Mouse (Mus musculus) hindbrain, embryonic 10.5 days (tissue): ENCODE results near the gene Il27. TPM values are rescaled to one million over a fixed set of nuclear protein-coding genes. Genes with fewer than 3 reads are reported as not detected.
"Not testable (repeated sequence)": the region's sequence is repeated elsewhere in the genome, so short reads cannot be mapped to it uniquely, and the experiment has no call there.

ENCODE experiments used
- DNase-seq: peaks from one replicate; pipeline ENCODE4 v3.0.0-alpha.2; 2017; ENCODE audit warnings: low spot score
- H3K27ac ChIP-seq: fragments of 300-500 bp; sonication (generic); 2 replicates; pipeline ENCODE4 v1.5.1; 2016; ENCODE audit warnings: mild to moderate bottlenecking, moderate library complexity
- H3K27me3 ChIP-seq: fragments of 300-500 bp; sonication (generic); 2 replicates; pipeline ENCODE4 v1.6.1; 2016; ENCODE audit warnings: mild to moderate bottlenecking; ENCODE audit not compliant: poor library complexity, insufficient read depth, severe bottlenecking
- H3K36me3 ChIP-seq: fragments of 300-500 bp; sonication (generic); 2 replicates; pipeline ENCODE4 v1.6.1; 2016; ENCODE audit warnings: mild to moderate bottlenecking, moderate library complexity
- H3K4me1 ChIP-seq: fragments of 300-500 bp; sonication (generic); replicated peaks from 2 replicates; pipeline ENCODE4 v1.6.1; 2016; ENCODE audit warnings: mild to moderate bottlenecking
- H3K4me3 ChIP-seq: fragments of 300-500 bp; sonication (generic); 2 replicates; pipeline ENCODE4 v1.5.1; 2016; ENCODE audit warnings: mild to moderate bottlenecking, moderate library complexity
- H3K9me3 ChIP-seq: fragments of 300-500 bp; sonication (generic); 2 replicates; pipeline ENCODE4 v1.6.1; 2016; ENCODE audit warnings: mild to moderate bottlenecking, moderate library complexity
- WGBS: fragments of 180-500 bp; shearing (Covaris S2); methylation state at CpG from one replicate; pipeline ENCODE4 v1.1.7; 2016; 5-methylcytosine and 5-hydroxymethylcytosine counted together
- polyA plus RNA-seq: library from polyadenylated mRNA; unstranded; fragments of >200 nt; fragmentation: Nextera tagmentation; extraction: Ambion mirVana; gene quantifications from 2 replicates; pipeline ENCODE4 v1.2.1, GENCODE M21; 2016

The Il27 gene
- polyA plus RNA-seq, result not detected in 2 replicates

DNA sequence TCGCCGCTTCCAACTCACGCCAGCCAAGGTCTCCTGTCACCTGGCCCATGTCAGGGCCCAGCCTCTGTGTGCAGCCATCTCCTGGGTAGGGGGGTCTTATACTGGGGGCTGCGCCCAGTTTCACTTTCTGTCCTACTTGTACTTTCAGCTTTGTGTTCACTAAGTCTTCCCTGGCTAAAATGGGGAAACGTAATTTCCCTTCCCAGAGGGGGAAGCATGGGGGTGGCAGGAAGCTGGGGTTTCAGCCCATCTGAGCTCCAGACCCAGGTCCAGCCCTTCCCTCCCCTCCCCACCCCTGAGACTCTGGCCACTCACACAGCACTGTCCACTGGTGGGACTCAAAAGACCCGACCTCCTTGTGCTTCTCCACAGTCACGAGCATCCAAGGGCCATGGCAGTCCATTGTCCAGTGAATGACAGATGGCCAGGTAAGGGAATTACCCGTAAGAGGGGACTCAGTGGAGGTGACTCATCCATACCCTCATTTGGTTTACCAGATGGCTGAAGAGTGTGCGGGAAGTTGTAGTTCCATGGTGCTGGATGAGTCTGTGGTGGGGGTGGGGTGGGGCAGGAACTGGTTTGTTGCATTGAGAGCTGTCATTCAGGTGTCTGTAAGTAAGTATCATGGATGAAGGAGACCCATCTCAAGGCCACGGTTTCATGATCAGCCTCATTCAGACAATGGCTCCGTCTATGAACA, at the start of gene Il27:
Gene Il27, minus strand, starts transcription at position 80 of the 700 bp plus-strand sequence.
- no peak for DNase-seq
- Histone ChIP-seq H3K4me1 (no peaks in the 10 kb centered on the region), H3K27ac (no peak within 1 kb of the TSS)

DNA sequence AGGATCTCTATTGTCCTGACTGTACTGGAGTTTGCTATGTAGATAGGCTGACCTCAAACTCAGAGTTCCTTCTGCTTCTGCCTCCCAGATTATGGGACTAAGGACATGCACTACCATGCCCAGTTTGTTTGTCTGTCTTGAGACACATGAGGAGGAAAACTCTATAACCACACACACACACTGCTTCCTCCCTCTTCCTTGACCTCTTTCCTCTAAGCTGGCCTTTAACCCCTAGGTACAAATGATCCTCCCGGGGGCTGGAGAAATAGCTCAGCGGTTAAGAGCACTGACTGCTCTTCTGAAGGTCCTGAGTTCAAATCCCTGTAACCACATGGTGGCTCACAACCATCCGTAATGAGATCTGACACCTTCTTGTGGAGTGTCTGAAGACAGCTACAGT, 49.6 kb upstream of the Il27 start:
- Histone ChIP-seq H3K36me3 (no peaks in the 10 kb centered on the region), H3K27me3 (no peaks in the 10 kb centered on the region), H3K27ac (no peak overlapping the region), H3K4me3 (no peak overlapping the region), H3K9me3 (no peaks in the 10 kb centered on the region), H3K4me1 (peaks cover 2% of the 10 kb centered on the region; the same call in 1 of the 2 replicates)
- WGBS, result 72% methylated on average over 3 of the region's 3 CpGs
- DNase-seq, result no peak

More for the DNA sequence above, at the start of gene Il27:
- no peaks in the 10 kb centered on the region for H3K36me3 ChIP-seq
- H3K9me3 ChIP-seq, result no peaks in the 10 kb centered on the region
- WGBS, result 79% methylated on average over 11 of the region's 11 CpGs
- peaks cover 3% of the 10 kb centered on the region; the same call in 1 of the 2 replicates for H3K27me3 ChIP-seq
- H3K4me3 ChIP-seq, result no peak within 1 kb of the TSS

DNA sequence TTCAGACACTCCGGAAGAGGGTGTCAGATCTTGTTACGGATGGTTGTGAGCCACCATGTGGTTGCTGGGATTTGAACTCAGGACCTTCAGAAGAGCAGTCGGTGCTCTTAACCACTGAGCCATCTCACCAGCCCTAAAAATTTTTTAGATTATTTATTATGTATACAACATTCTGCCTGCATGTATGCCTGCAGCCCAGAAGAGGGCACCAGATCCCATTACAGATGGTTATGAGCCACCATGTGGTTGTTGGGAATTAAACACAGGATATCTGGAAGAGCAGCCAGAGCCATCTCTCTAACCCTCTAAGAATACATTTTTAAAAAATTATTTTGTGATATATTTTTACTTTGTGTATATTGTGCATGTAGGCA, 48.5 kb upstream of the Il27 start:
- peak; percentile 14 for DNase-seq
- not testable (repeated sequence) for H3K36me3 ChIP-seq, H3K27me3 ChIP-seq, H3K9me3 ChIP-seq, H3K4me1 ChIP-seq, H3K4me3 ChIP-seq, H3K27ac ChIP-seq
- WGBS, result 80% methylated on average over 3 of the region's 3 CpGs

GRCm38 (mm10) chr7:126642545-126643243, 48.0 kb upstream of the Il27 start:
- Histone ChIP-seq H3K36me3 (no peaks in the 10 kb centered on the region), H3K9me3 (no peaks in the 10 kb centered on the region), H3K27me3 (no peaks in the 10 kb centered on the region), H3K4me1 (no peaks in the 10 kb centered on the region), H3K27ac (no peak overlapping the region), H3K4me3 (no peak overlapping the region)
- WGBS, result 77% methylated on average over 5 of the region's 5 CpGs
- no peak for DNase-seq

- Histone ChIP-seq H3K4me1 (no peaks in the 10 kb centered on the region), H3K9me3 (no peaks in the 10 kb centered on the region), H3K4me3 (no peak overlapping the region), H3K27ac (no peak overlapping the region), H3K36me3 (no peaks in the 10 kb centered on the region), H3K27me3 (no peaks in the 10 kb centered on the region)
- WGBS, result 18% methylated on average over 4 of the region's 4 CpGs
- DNase-seq, result peak; percentile 27
Observed at GRCm38 (mm10) chr7:126636733-126637520, 42.2 kb upstream of the Il27 start.

DNA sequence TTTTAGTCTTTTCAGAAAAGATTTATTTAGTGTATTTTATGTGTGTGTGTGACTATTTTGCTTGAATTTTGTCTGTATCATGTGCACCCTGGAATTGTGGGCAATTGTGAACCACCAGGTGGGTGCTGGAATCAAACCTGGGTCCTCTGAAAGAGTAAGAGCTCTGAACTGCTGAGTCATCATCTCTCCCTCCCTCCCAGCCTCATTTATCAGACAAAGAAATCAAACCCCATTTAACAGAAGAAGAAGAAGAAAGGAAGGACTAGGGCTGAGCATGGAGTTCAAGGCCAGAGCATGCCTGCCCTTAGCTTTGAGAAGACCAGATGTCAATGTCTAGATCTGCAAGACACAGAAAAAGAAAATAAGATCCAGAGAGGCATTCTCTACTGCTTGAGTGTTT, 40.6 kb upstream of the Il27 start:
- no peak overlapping the region for H3K27ac ChIP-seq
- no peak overlapping the region for H3K4me3 ChIP-seq
- H3K27me3 ChIP-seq, result no peaks in the 10 kb centered on the region
- no peak for DNase-seq
- H3K9me3 ChIP-seq, result no peaks in the 10 kb centered on the region
- 0 out of 2 replicates have a peak, but pooled peaks cover 3% of the 10 kb centered on the region for H3K4me1 ChIP-seq
- no peaks in the 10 kb centered on the region for H3K36me3 ChIP-seq

- 90% methylated on average over 2 of the region's 2 CpGs for WGBS
- no peaks in the 10 kb centered on the region for H3K36me3 ChIP-seq
- H3K4me1 ChIP-seq, result 0 out of 2 replicates have a peak, but pooled peaks cover 3% of the 10 kb centered on the region
- H3K27me3 ChIP-seq, result no peaks in the 10 kb centered on the region
- no peaks in the 10 kb centered on the region for H3K9me3 ChIP-seq
- no peak for DNase-seq
- no peak overlapping the region for H3K4me3 ChIP-seq
- H3K27ac ChIP-seq, result no peak overlapping the region
Observed at GRCm38 (mm10) chr7:126632478-126632877, 37.7 kb upstream of the Il27 start.

DNA sequence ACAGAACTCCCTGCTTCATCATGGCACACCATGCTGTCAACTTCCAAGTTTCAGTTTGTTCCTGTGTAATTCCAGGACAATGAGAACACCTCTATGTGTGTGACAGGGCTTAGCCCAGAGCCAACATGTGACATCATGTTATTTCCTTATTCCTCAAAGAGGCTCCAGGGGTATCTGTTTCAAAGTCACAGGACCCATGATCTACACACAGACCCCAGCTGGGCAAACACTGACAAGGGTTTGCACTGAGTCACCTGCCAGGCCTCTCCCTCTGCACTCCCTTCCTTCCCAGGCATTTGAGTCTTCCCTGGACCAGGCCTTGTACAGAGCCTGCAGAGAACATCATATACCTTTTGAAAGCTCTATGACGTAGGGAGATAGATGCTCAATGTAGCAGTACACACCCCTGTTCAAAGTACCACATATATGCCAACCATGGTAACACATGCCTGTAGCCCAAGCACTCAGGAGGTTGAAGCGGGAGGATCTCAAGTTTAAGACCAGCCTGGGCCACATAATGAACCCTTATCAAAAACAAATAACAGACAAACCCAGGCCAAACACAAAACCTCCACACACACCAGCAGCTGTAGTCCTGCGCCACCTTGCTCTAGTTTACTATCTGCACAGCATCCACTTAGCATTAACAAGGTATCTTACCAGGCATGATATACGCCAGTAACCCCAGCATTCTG, 36.2 kb upstream of the Il27 start, which contains the start of gene Nupr1:
Gene Nupr1, minus strand, starts transcription at position 38 of the 695 bp plus-strand sequence.
- no peaks in the 10 kb centered on the region for H3K27me3 ChIP-seq
- H3K36me3 ChIP-seq, result no peaks in the 10 kb centered on the region
- no peak within 1 kb of the TSS for H3K4me3 ChIP-seq
- no peak for DNase-seq
- no peaks in the 10 kb centered on the region for H3K9me3 ChIP-seq
- 0 out of 2 replicates have a peak, but pooled peaks cover 3% of the 10 kb centered on the region for H3K4me1 ChIP-seq
- 93% methylated on average over 4 of the region's 4 CpGs for WGBS
- no peak within 1 kb of the TSS for H3K27ac ChIP-seq

DNA sequence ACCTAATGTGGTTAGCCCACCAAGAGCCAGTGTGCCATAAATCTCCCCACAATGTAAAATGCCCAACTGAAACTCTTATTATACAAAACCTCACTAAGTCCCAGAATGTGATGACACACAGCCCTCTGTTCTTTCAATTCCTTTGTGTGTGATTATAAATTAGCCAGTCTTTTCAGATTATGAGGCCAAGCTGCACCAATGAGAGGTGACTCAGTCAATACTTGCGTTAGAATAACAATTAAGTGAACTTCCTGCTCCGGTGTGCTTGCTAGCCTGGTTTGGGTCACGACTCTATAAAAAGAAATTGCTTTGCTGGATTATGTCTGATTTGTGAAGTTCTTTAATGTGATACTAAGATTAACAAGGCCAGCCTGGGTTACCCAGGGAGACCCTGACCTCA, 35.2 kb upstream of the Il27 start:
- Histone ChIP-seq H3K4me3 (no peak overlapping the region), H3K36me3 (no peaks in the 10 kb centered on the region), H3K27me3 (no peaks in the 10 kb centered on the region), H3K9me3 (no peaks in the 10 kb centered on the region), H3K27ac (no peak overlapping the region), H3K4me1 (0 out of 2 replicates have a peak, but pooled peaks cover 7% of the 10 kb centered on the region)
- 66% methylated on average over 3 of the region's 3 CpGs for WGBS
- no peak for DNase-seq

- H3K4me3 ChIP-seq, result no peak overlapping the region
- H3K9me3 ChIP-seq, result no peaks in the 10 kb centered on the region
- 0 out of 2 replicates have a peak overlapping the region, but pooled peaks have one; percentile 16 for H3K27ac ChIP-seq
- no peaks in the 10 kb centered on the region for H3K27me3 ChIP-seq
- H3K36me3 ChIP-seq, result no peaks in the 10 kb centered on the region
- H3K4me1 ChIP-seq, result peaks cover 15% of the 10 kb centered on the region
- DNase-seq, result no peak
- 66% methylated on average over 6 of the region's 6 CpGs for WGBS
Observed at GRCm38 (mm10) chr7:126628111-126628510, 33.4 kb upstream of the Il27 start.

GRCm38 (mm10) chr7:126625807-126626600, 31.3 kb upstream of the Il27 start:
- 80% methylated on average over 3 of the region's 3 CpGs for WGBS
- H3K36me3 ChIP-seq, result no peaks in the 10 kb centered on the region
- H3K27me3 ChIP-seq, result no peaks in the 10 kb centered on the region
- H3K4me1 ChIP-seq, result peaks cover 18% of the 10 kb centered on the region
- no peak overlapping the region for H3K4me3 ChIP-seq
- no peak for DNase-seq
- H3K27ac ChIP-seq, result peak overlapping the region; percentile 64; the same call in 1 of the 2 replicates
- H3K9me3 ChIP-seq, result no peaks in the 10 kb centered on the region

DNA sequence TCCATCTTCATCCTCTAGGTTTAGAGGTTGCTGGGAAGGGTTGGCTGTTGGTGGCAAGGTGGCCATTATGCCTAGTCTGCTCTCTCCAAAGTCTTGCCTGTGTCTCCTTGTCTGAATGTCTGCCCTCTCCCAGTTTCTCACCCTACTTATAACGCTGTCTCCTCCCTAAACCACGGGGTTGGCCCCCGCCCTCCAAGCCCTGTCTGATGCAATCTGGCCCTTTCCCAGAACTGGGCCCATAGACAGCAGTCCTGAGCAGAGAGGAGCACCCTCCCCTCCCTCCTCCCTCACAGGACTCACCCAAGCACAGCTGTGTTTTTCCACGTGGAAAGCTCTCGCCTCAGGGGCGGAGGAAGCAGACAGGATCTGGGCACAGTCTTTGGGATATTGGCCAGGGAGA, 30.6 kb upstream of the Il27 start:
- no peak for DNase-seq
- no peaks in the 10 kb centered on the region for H3K36me3 ChIP-seq
- peaks cover 15% of the 10 kb centered on the region for H3K4me1 ChIP-seq
- no peaks in the 10 kb centered on the region for H3K9me3 ChIP-seq
- WGBS, result 63% methylated on average over 6 of the region's 6 CpGs
- no peak overlapping the region for H3K4me3 ChIP-seq
- H3K27ac ChIP-seq, result peak overlapping the region; percentile 64; the same call in 1 of the 2 replicates
- H3K27me3 ChIP-seq, result no peaks in the 10 kb centered on the region
